Mouse (Mus musculus) ES-E14 (cell line): ENCODE results near the gene Asic2. TPM values are rescaled to one million over a fixed set of nuclear protein-coding genes. Genes with fewer than 3 reads are reported as not detected.

Experiments
- DNase-seq: peaks from one replicate; pipeline ENCODE4 v3.0.0-alpha.2; 2013; ENCODE audit warnings: low read depth, low spot score
- H3K27ac ChIP-seq: 2 replicates; pipeline ENCODE4 v1.5.1; 2012; ENCODE audit warnings: low read depth, mild to moderate bottlenecking, low read length, moderate library complexity, mixed read lengths; ENCODE audit not compliant: poor library complexity, insufficient read depth, severe bottlenecking
- H3K36me3 ChIP-seq: 2 replicates; pipeline ENCODE4 v1.6.1; 2012; ENCODE audit warnings: mild to moderate bottlenecking, low read length, moderate library complexity, mixed read lengths; ENCODE audit not compliant: control insufficient read depth, poor library complexity, insufficient read depth, severe bottlenecking
- H3K4me1 ChIP-seq, 2 experiments: fragments of 150-350 bp in 1 of 2; sonication (generic) in 1 of 2; 2 replicates each; pipeline ENCODE4 v1.6.1; 2012; ENCODE audit warnings: low read length in 2 of 2, mild to moderate bottlenecking in 1 of 2, mixed read lengths in 1 of 2; ENCODE audit not compliant: control insufficient read depth in 2 of 2, insufficient read depth in 2 of 2, poor library complexity in 1 of 2
- H3K4me3 ChIP-seq, 2 experiments: fragments of 150-350 bp in 1 of 2; sonication (generic) in 1 of 2; 2 replicates each; pipeline ENCODE4 v1.5.1; 2012; ENCODE audit warnings: low read length in 2 of 2, low read depth in 1 of 2, mild to moderate bottlenecking in 1 of 2, mixed read lengths in 1 of 2; ENCODE audit not compliant: insufficient read depth in 1 of 2, poor library complexity in 1 of 2, severe bottlenecking in 1 of 2
- H3K9ac ChIP-seq: 2 replicates; pipeline ENCODE4 v1.6.1; 2012; ENCODE audit warnings: low read depth, mild to moderate bottlenecking, low read length, mixed read lengths; ENCODE audit not compliant: poor library complexity, insufficient read depth, severe bottlenecking
- H3K9me3 ChIP-seq: fragments of 150-350 bp; sonication (generic); 2 replicates; pipeline ENCODE4 v1.6.1; 2012; ENCODE audit warnings: low read depth, mild to moderate bottlenecking, low read length; ENCODE audit not compliant: control insufficient read depth, insufficient read depth
- CHD2 ChIP-seq: IDR thresholded peaks from 2 replicates; pipeline ENCODE4 v1.6.1; 2014; ENCODE audit warnings: mild to moderate bottlenecking, low read depth, low read length, inconsistent platforms
- HCFC1 ChIP-seq: IDR thresholded peaks from 2 replicates; pipeline ENCODE4 v1.6.1; 2012; ENCODE audit warnings: low read length, inconsistent platforms, borderline replicate concordance; ENCODE audit not compliant: insufficient read depth
- MAFK ChIP-seq: IDR thresholded peaks from 2 replicates; pipeline ENCODE4 v1.6.1; 2014; ENCODE audit warnings: mild to moderate bottlenecking, low read depth, low read length, inconsistent platforms; ENCODE audit not compliant: insufficient read depth
- ZC3H11A ChIP-seq: IDR thresholded peaks from 2 replicates; pipeline ENCODE4 v1.6.1; 2012; ENCODE audit warnings: low read depth, mild to moderate bottlenecking, inconsistent platforms, low read length, borderline replicate concordance
- ZNF384 ChIP-seq: IDR thresholded peaks from 2 replicates; pipeline ENCODE4 v1.6.1; 2012; ENCODE audit warnings: low read depth, low read length, inconsistent platforms
- in situ Hi-C, 2 experiments: fragments of 600-800 bp; cut with MboI; formaldehyde crosslinking; loops; one replicate each; pipeline ENCODE4 v1.15.1; 2025; ENCODE audit warnings: low sequenced_read_pairs in 2 of 2, inconsistent platforms in 1 of 2; ENCODE audit not compliant: unreplicated experiment in 2 of 2
- total RNA-seq: library from RNA; depleted of rRNA; stranded (reverse); fragments of 300-350 nt; gene quantifications from 2 replicates; pipeline ENCODE4 v1.2.3, GENCODE M21; 2012

Asic2 gene
- total RNA-seq, 1 experiment, result 0.13 TPM

GRCm38 (mm10) chr11:80948103-80948502 lies 1020.2 kb downstream of the Asic2 start:
- H3K27ac ChIP-seq, result no peak overlapping the region
- TF ChIP-seq CHD2 (no peak), ZNF384 (no peak), MAFK (no peak), ZC3H11A (no peak), HCFC1 (no peak)
- in situ Hi-C loops, result no loop called here

DNA sequence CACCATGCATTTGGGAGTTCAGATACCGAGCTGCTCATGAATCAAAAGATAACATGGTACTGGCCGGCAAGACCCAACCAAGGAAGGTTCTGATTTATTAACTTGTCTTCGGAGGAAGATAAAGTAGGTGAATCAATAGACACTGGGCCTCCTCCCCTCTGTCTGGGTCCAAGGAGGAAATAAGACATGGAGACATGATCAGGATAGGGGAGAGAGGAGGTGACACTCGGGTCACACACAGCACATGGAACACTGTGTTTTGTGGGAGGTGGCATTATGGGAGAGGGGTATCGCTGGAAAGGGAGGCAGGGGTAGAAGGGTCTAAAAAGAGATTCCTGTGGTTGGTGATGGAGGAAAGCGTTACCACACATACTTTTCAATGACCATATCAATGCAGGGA lies 1022.1 kb downstream of the Asic2 start:
- Histone ChIP-seq H3K4me3 (no peak overlapping the region), H3K36me3 (no peaks in the 10 kb centered on the region), H3K9me3 (no peaks in the 10 kb centered on the region), H3K27ac (no peak overlapping the region), H3K4me1 (no peaks in the 10 kb centered on the region), H3K9ac (no peak overlapping the region)
- TF ChIP-seq MAFK, result no peak
- no peak for TF ChIP-seq ZC3H11A
- no peak for TF ChIP-seq CHD2
- TF ChIP-seq ZNF384, result no peak
- TF ChIP-seq HCFC1, result no peak
- in situ Hi-C loops, result no loop called here
- DNase-seq, result no peak

More at GRCm38 (mm10) chr11:80948103-80948502, 1020.2 kb downstream of the Asic2 start:
- H3K36me3 ChIP-seq, result no peaks in the 10 kb centered on the region
- no peak overlapping the region for H3K9ac ChIP-seq
- no peaks in the 10 kb centered on the region for H3K4me1 ChIP-seq
- no peak overlapping the region for H3K4me3 ChIP-seq
- DNase-seq, result no peak
- H3K9me3 ChIP-seq, result no peaks in the 10 kb centered on the region

GRCm38 (mm10) chr11:80923286-80923951 lies 1044.8 kb downstream of the Asic2 start:
- Histone ChIP-seq H3K27ac (no peak overlapping the region), H3K9ac (no peak overlapping the region), H3K36me3 (no peaks in the 10 kb centered on the region), H3K4me3 (no peak overlapping the region), H3K4me1 (no peaks in the 10 kb centered on the region), H3K9me3 (no peaks in the 10 kb centered on the region)
- in situ Hi-C loops, result no loop called here
- TF ChIP-seq HCFC1, result no peak
- TF ChIP-seq MAFK, result no peak
- no peak for TF ChIP-seq CHD2
- TF ChIP-seq ZNF384, result no peak
- no peak for TF ChIP-seq ZC3H11A
- no peak for DNase-seq

GRCm38 (mm10) chr11:80918332-80918731 lies 1049.9 kb downstream of the Asic2 start:
- H3K9ac ChIP-seq, result no peak overlapping the region
- H3K27ac ChIP-seq, result no peak overlapping the region
- H3K4me1 ChIP-seq, result no peaks in the 10 kb centered on the region
- in situ Hi-C loops, result no loop called here
- no peaks in the 10 kb centered on the region for H3K9me3 ChIP-seq
- no peak for DNase-seq
- H3K4me3 ChIP-seq, result no peak overlapping the region
- no peak for TF ChIP-seq CHD2
- TF ChIP-seq ZC3H11A, result no peak
- no peak for TF ChIP-seq ZNF384
- TF ChIP-seq MAFK, result no peak
- TF ChIP-seq HCFC1, result no peak
- H3K36me3 ChIP-seq, result no peaks in the 10 kb centered on the region

- Histone ChIP-seq H3K4me1 (no peaks in the 10 kb centered on the region), H3K9ac (no peak overlapping the region), H3K27ac (no peak overlapping the region), H3K36me3 (no peaks in the 10 kb centered on the region), H3K4me3 (no peak overlapping the region), H3K9me3 (no peaks in the 10 kb centered on the region)
- peak; percentile 35 for DNase-seq
- TF ChIP-seq ZC3H11A (0 out of 2 replicates have a peak, but pooled peaks have one; percentile 60), CHD2 (no peak)
- in situ Hi-C loops, result no loop called here
These were observed 1050.6 kb downstream of the Asic2 start for GRCm38 (mm10) chr11:80917688-80918087.
